Mouse (Mus musculus): ENCODE data around the gene Dnpep. TPM values are rescaled to one million over a fixed set of nuclear protein-coding genes. Genes with fewer than 3 reads are reported as not detected.

The Dnpep gene
- polyA plus RNA-seq, 1 experiment from 2014 or later = 52.4 TPM

DNA sequence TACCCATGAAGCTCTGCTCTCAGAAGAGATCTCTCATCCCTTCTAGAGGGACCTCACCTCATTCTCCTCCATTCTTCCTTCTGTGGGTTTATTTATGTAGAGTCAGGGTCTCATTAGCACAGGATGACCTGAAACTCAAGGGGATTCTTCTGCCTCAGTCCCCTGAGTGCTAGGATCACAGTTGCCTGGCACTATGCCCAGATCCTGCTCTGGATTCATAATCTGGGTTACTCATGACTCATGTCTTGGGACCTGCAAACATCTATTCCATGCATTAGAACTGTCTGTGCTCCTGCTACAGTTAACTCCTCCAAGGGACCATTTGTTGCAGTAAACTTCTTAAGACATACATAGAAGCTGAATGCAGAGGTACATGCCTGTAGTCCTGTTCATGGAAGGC is 56.5 kb downstream of the Dnpep start:
- ATAC-seq (ENCODE audit: low read depth) = no peak

More for the DNA sequence above, 56.5 kb downstream of the Dnpep start:
- Histone ChIP-seq H3K27ac (ENCODE audit: low read length) (no peak overlapping the region), H3K36me3 (ENCODE audit: control insufficient read depth, insufficient read depth) (no peaks in the 10 kb centered on the region), H3K27me3 (ENCODE audit: control insufficient read depth, insufficient read depth, low read depth, low read length) (peaks cover 28% of the 10 kb centered on the region), H3K4me1 (ENCODE audit: control insufficient read depth, low read depth, low read length) (no peaks in the 10 kb centered on the region), H3K9me3 (replicated peaks; ENCODE audit: control insufficient read depth, low read length) (no peaks in the 10 kb centered on the region), H3K4me3 (ENCODE audit: low read depth, low read length) (no peak overlapping the region), H3K9ac (ENCODE audit: low read depth, low read length) (no peak overlapping the region), H3K4me2 (ENCODE audit: low read depth, low read length) (no peak overlapping the region)

Other genes starting within 250 kb of the Dnpep start
- 5.6 and 6.0 TPM in 2 replicates for gene Nhej1, start 192.8 kb downstream of the Dnpep start, polyA plus RNA-seq (2015; fragmentation: Nextera tagmentation; extraction: Ambion mirVana)
- 2.5 and 2.6 TPM in 2 replicates for gene Slc23a3, start 184.1 kb downstream of the Dnpep start, polyA plus RNA-seq (2015; fragmentation: Nextera tagmentation; extraction: Ambion mirVana)
- gene Cnppd1, start 175.3 kb downstream of the Dnpep start, polyA plus RNA-seq (2015; fragmentation: Nextera tagmentation; extraction: Ambion mirVana) = 46.2 and 51.1 TPM in 2 replicates
- 47.7 and 52.7 TPM in 2 replicates for gene Retreg2, start 175.2 kb downstream of the Dnpep start, polyA plus RNA-seq (2015; fragmentation: Nextera tagmentation; extraction: Ambion mirVana)
- gene Zfand2b, start 149.3 kb downstream of the Dnpep start, polyA plus RNA-seq (2015; fragmentation: Nextera tagmentation; extraction: Ambion mirVana) = 41.0 and 41.1 TPM in 2 replicates
- 55.5 and 56.5 TPM in 2 replicates for gene Abcb6, start 137.6 kb downstream of the Dnpep start, polyA plus RNA-seq (2015; fragmentation: Nextera tagmentation; extraction: Ambion mirVana)
- 9.2 and 12.0 TPM in 2 replicates for gene Ankzf1, start 125.8 kb downstream of the Dnpep start, polyA plus RNA-seq (2015; fragmentation: Nextera tagmentation; extraction: Ambion mirVana)
- gene Atg9a, start 125.8 kb downstream of the Dnpep start, polyA plus RNA-seq (2015; fragmentation: Nextera tagmentation; extraction: Ambion mirVana) = 26.5 and 28.5 TPM in 2 replicates
- gene Glb1l, start 107.2 kb downstream of the Dnpep start, polyA plus RNA-seq (2015; fragmentation: Nextera tagmentation; extraction: Ambion mirVana) = 3.7 and 3.9 TPM in 2 replicates
- gene Stk16, start 107.2 kb downstream of the Dnpep start, polyA plus RNA-seq (2015; fragmentation: Nextera tagmentation; extraction: Ambion mirVana) = 73.3 and 73.4 TPM in 2 replicates
- gene Tuba4a, start 98.1 kb downstream of the Dnpep start, polyA plus RNA-seq (2015; fragmentation: Nextera tagmentation; extraction: Ambion mirVana) = 336 and 355 TPM in 2 replicates
- 0.25 TPM in 1 of 2 replicates, not detected in the other for gene A630095N17Rik, start 85.9 kb downstream of the Dnpep start, polyA plus RNA-seq (2015; fragmentation: Nextera tagmentation; extraction: Ambion mirVana)
- 33.8 and 33.9 TPM in 2 replicates for gene Dnajb2, start 81.6 kb downstream of the Dnpep start, polyA plus RNA-seq (2015; fragmentation: Nextera tagmentation; extraction: Ambion mirVana)
- gene Ptprn, start 53.5 kb downstream of the Dnpep start, polyA plus RNA-seq (2015; fragmentation: Nextera tagmentation; extraction: Ambion mirVana) = 0.04 and 0.11 TPM in 2 replicates
- 0.15 TPM in 1 of 2 replicates, not detected in the other for gene Resp18, start 39.6 kb downstream of the Dnpep start, polyA plus RNA-seq (2015; fragmentation: Nextera tagmentation; extraction: Ambion mirVana)
- gene Des, start 42.3 kb upstream of the Dnpep start, polyA plus RNA-seq (2015; fragmentation: Nextera tagmentation; extraction: Ambion mirVana) = 7.2 and 13.9 TPM in 2 replicates
- gene Speg, start 57.3 kb upstream of the Dnpep start, polyA plus RNA-seq (2015; fragmentation: Nextera tagmentation; extraction: Ambion mirVana) = 7.6 and 8.0 TPM in 2 replicates
- gene Gmppa, start 117.9 kb upstream of the Dnpep start, polyA plus RNA-seq (2015; fragmentation: Nextera tagmentation; extraction: Ambion mirVana) = 32.5 and 35.7 TPM in 2 replicates
- 0.06 TPM in 1 of 2 replicates, not detected in the other for gene Asic4, start 132.4 kb upstream of the Dnpep start, polyA plus RNA-seq (2015; fragmentation: Nextera tagmentation; extraction: Ambion mirVana)
- 2.6 and 3.1 TPM in 2 replicates for gene Chpf, start 161.3 kb upstream of the Dnpep start, polyA plus RNA-seq (2015; fragmentation: Nextera tagmentation; extraction: Ambion mirVana)
- 0.06 and 0.07 TPM in 2 replicates for gene Tmem198, start 161.5 kb upstream of the Dnpep start, polyA plus RNA-seq (2015; fragmentation: Nextera tagmentation; extraction: Ambion mirVana)
- gene Obsl1, start 188.5 kb upstream of the Dnpep start, polyA plus RNA-seq (2015; fragmentation: Nextera tagmentation; extraction: Ambion mirVana) = 4.0 and 6.3 TPM in 2 replicates
- gene Inha, start 189.1 kb upstream of the Dnpep start, polyA plus RNA-seq (2015; fragmentation: Nextera tagmentation; extraction: Ambion mirVana) = 0.63 and 0.90 TPM in 2 replicates
- gene Stk11ip, start 203.5 kb upstream of the Dnpep start, polyA plus RNA-seq (2015; fragmentation: Nextera tagmentation; extraction: Ambion mirVana) = 4.9 and 5.7 TPM in 2 replicates
- gene Slc4a3, start 228.3 kb upstream of the Dnpep start, polyA plus RNA-seq (2015; fragmentation: Nextera tagmentation; extraction: Ambion mirVana) = 0.71 and 1.1 TPM in 2 replicates